Comparison of ENCODE assay signal across 27 mouse cellular contexts in the genomic region with DNA sequence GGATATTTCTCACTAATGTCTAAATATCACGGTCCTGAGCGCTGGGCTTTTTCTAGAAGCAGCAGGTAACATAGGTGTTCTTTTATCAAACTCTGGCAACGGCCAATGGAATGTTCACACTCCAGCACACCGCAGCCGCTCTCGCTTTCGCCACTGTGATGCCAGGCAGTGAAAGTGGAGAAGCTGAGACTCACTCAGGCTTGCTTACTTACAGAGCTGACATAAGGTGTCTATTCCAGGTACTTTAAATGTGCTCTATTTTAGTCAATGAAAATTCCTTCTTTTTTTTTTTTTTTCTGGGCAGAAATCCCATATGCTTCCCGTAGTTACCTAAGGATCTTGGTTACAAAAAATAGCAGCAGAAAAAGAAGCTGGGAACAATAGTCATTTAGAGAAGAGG. TPM values are rescaled to one million over a fixed set of nuclear protein-coding genes. Genes with fewer than 3 reads are reported as not detected.
DNase-seq lines count a peak whose midpoint lies in the region; ATAC-seq and TF ChIP-seq lines count a peak whose summit lies in the region.
"Had no signal": no experiment of that assay in that cellular context is flagged by ENCODE, and none has a peak within 500 bp of the region (broad histone marks: within the 10 kb centered on the region; RNA-seq: fewer than 3 reads in every experiment).

No protein-coding gene starts in this region.

- H3K4me1 ChIP-seq in kidney, adult 2 months (ENCODE audit: control insufficient read depth, insufficient read depth, low read length), result 0 out of 2 replicates have a peak, but pooled peaks cover 2% of the 10 kb centered on the region
- no peaks in the 10 kb centered on the region for H3K4me1 ChIP-seq in kidney, embryonic 14.5 days (ENCODE audit: control insufficient read depth, insufficient read depth, low read length)
- H3K4me1 ChIP-seq in limb, embryonic 13.5 days, result 0 out of 2 replicates have a peak, but pooled peaks cover 4% of the 10 kb centered on the region
- H3K4me1 ChIP-seq in stomach, postnatal 0 days (replicated peaks; ENCODE audit: control insufficient read depth, insufficient read depth), result no peaks in the 10 kb centered on the region
- H3K4me1 ChIP-seq: heart, embryonic 12.5 days; heart, embryonic 15.5 days; hindbrain, embryonic 10.5 days; hindbrain, embryonic 13.5 days had no signal

- no peak overlapping the region for H3K9ac ChIP-seq in kidney, embryonic 14.5 days (ENCODE audit: low read depth, low read length)
- H3K9ac ChIP-seq in limb, embryonic 13.5 days, result no peak overlapping the region
- H3K9ac ChIP-seq in stomach, postnatal 0 days (ENCODE audit: low read length), result no peak overlapping the region
- H3K9ac ChIP-seq: embryonic facial prominence, embryonic 13.5 days; forebrain, embryonic 13.5 days; heart, embryonic 12.5 days; heart, embryonic 15.5 days; hindbrain, embryonic 13.5 days had no signal

- H3K36me3 ChIP-seq in kidney, adult 2 months (ENCODE audit: control insufficient read depth, insufficient read depth, low read length), result no peaks in the 10 kb centered on the region
- H3K36me3 ChIP-seq in kidney, embryonic 14.5 days (ENCODE audit: control insufficient read depth, insufficient read depth, low read length), result no peaks in the 10 kb centered on the region
- H3K36me3 ChIP-seq in limb, embryonic 13.5 days, result no peaks in the 10 kb centered on the region
- H3K36me3 ChIP-seq in stomach, postnatal 0 days (ENCODE audit: control insufficient read depth, insufficient read depth, low read length), result no peaks in the 10 kb centered on the region
- H3K36me3 ChIP-seq: embryonic facial prominence, embryonic 13.5 days; forebrain, embryonic 10.5 days; heart, embryonic 12.5 days; heart, embryonic 15.5 days; hindbrain, embryonic 10.5 days; hindbrain, embryonic 13.5 days had no signal

- no peak for TF ChIP-seq CTCF in kidney, adult 2 months (conservative IDR thresholded peaks at IDR 0.05; ENCODE audit: insufficient read depth, insufficient read length, low read depth, low read length)
- TF ChIP-seq CTCF in stomach, postnatal 0 days (IDR thresholded peaks at IDR 0.05; ENCODE audit: low read depth), result no peak

- no peak for TF ChIP-seq EP300 in stomach, postnatal 0 days (optimal IDR thresholded peaks at IDR 0.05)

- H3K27me3 ChIP-seq in kidney, adult 2 months (replicated peaks; ENCODE audit: control insufficient read depth, insufficient read depth, low read length), result no peaks in the 10 kb centered on the region
- no peaks in the 10 kb centered on the region for H3K27me3 ChIP-seq in kidney, embryonic 14.5 days (ENCODE audit: control insufficient read depth, insufficient read depth, low read length)
- H3K27me3 ChIP-seq in limb, embryonic 13.5 days, result no peaks in the 10 kb centered on the region
- H3K27me3 ChIP-seq in stomach, postnatal 0 days (ENCODE audit: control insufficient read depth, insufficient read depth, low read length), result no peaks in the 10 kb centered on the region
- H3K27me3 ChIP-seq: embryonic facial prominence, embryonic 13.5 days; forebrain, embryonic 13.5 days; heart, embryonic 12.5 days; heart, embryonic 15.5 days; hindbrain, embryonic 13.5 days had no signal

- no peak overlapping the region for H3K4me2 ChIP-seq in kidney, embryonic 14.5 days (replicated peaks; ENCODE audit: low read depth, low read length)
- no peak overlapping the region for H3K4me2 ChIP-seq in limb, embryonic 13.5 days (replicated peaks)
- H3K4me2 ChIP-seq in stomach, postnatal 0 days (replicated peaks; ENCODE audit: low read depth), result no peak overlapping the region
- H3K4me2 ChIP-seq: embryonic facial prominence, embryonic 13.5 days; forebrain, embryonic 13.5 days; heart, embryonic 12.5 days; heart, embryonic 15.5 days; hindbrain, embryonic 13.5 days had no signal

- no peaks in the 10 kb centered on the region for H3K9me3 ChIP-seq in kidney, embryonic 14.5 days (ENCODE audit: control insufficient read depth, low read length)
- H3K9me3 ChIP-seq in limb, embryonic 13.5 days, result no peaks in the 10 kb centered on the region
- no peaks in the 10 kb centered on the region for H3K9me3 ChIP-seq in stomach, postnatal 0 days (ENCODE audit: control insufficient read depth, low read length)
- H3K9me3 ChIP-seq: embryonic facial prominence, embryonic 13.5 days; forebrain, embryonic 10.5 days; forebrain, embryonic 13.5 days; heart, embryonic 12.5 days; heart, embryonic 15.5 days; hindbrain, embryonic 10.5 days; hindbrain, embryonic 13.5 days had no signal

- no peak for TF ChIP-seq POLR2A in kidney, adult 2 months (IDR thresholded peaks at IDR 0.05; ENCODE audit: low read depth, low read length)

- WGBS in kidney, adult 2 months, result 62% methylated on average over 8 of the region's 8 CpGs
- whole genome bisulfite sequencing in kidney, embryonic 14.5 days, result 63% methylated on average over 8 of the region's 8 CpGs
- 71% methylated on average over 8 of the region's 8 CpGs for WGBS in limb, embryonic 13.5 days
- WGBS in stomach, postnatal 0 days, result 76% methylated on average over 8 of the region's 8 CpGs

- peak; percentile 30 for DNase-seq in kidney, adult 2 months
- DNase-seq in kidney, postnatal 10 days, result peak; percentile 15
- no peak for DNase-seq in kidney, adult 11 months
- no peak for DNase-seq in stomach, postnatal 0 days (ENCODE audit: low spot score)
- DNase-seq: adrenal gland, adult 2 months; adrenal gland, postnatal 14 days; cerebellum, adult 11 months; cerebellum, adult 2 months; cerebellum, adult 9-11 months; cerebellum, postnatal 25 days; gastrocnemius, postnatal 25 days; heart, adult 18-20 months; heart, postnatal 10 days; heart, postnatal 36 days had no signal

- ATAC-seq in kidney, embryonic 14.5 days (ENCODE audit: low FRiP score, low TSS enrichment), result no peak
- ATAC-seq in limb, embryonic 13.5 days (ENCODE audit: low FRiP score, low read depth), result no peak
- no peak for ATAC-seq in stomach, postnatal 0 days (ENCODE audit: low FRiP score, low TSS enrichment)
- ATAC-seq: CD4-positive, CD25-positive, alpha-beta regulatory T cell, adult 4 months; forebrain, embryonic 13.5 days; forebrain, embryonic 16.5 days; hindbrain, embryonic 16.5 days had no signal

- no peak overlapping the region for H3K27ac ChIP-seq in kidney, adult 2 months (ENCODE audit: insufficient read depth, low read depth, low read length)
- H3K27ac ChIP-seq in kidney, embryonic 14.5 days (ENCODE audit: low read depth, low read length), result no peak overlapping the region
- 0 out of 2 replicates have a peak overlapping the region, but pooled peaks have one; percentile 6 for H3K27ac ChIP-seq in limb, embryonic 13.5 days
- H3K27ac ChIP-seq in stomach, postnatal 0 days (replicated peaks), result no peak overlapping the region
- H3K27ac ChIP-seq: embryonic facial prominence, embryonic 13.5 days; forebrain, embryonic 10.5 days; forebrain, embryonic 13.5 days; heart, embryonic 15.5 days; hindbrain, embryonic 10.5 days; hindbrain, embryonic 13.5 days had no signal

- H3K4me3 ChIP-seq in kidney, adult 2 months (ENCODE audit: insufficient read depth, low read depth, low read length), result no peak overlapping the region
- H3K4me3 ChIP-seq in kidney, embryonic 14.5 days (ENCODE audit: low read length), result no peak overlapping the region
- no peak overlapping the region for H3K4me3 ChIP-seq in limb, embryonic 13.5 days
- H3K4me3 ChIP-seq in stomach, postnatal 0 days (ENCODE audit: low read depth, low read length), result no peak overlapping the region
- H3K4me3 ChIP-seq: embryonic facial prominence, embryonic 13.5 days; forebrain, embryonic 10.5 days; forebrain, embryonic 13.5 days; heart, embryonic 12.5 days; heart, embryonic 15.5 days; hindbrain, embryonic 10.5 days; hindbrain, embryonic 13.5 days had no signal

RNA-seq across cellular contexts. Expression of a gene that starts 18.8 kb away (rescaled TPM):
- 3.4 and 4.1 TPM in 2 replicates for polyA plus RNA-seq in kidney, adult 2 months (2012; rRNA removed)
- polyA plus RNA-seq in kidney, embryonic 14.5 days (2014; fragmentation: Nextera tagmentation; extraction: Ambion mirVana), result 29.5 and 36.7 TPM in 2 replicates
- 130 and 135 TPM in 2 replicates for polyA plus RNA-seq in limb, embryonic 13.5 days (2015; fragmentation: Nextera tagmentation; extraction: Ambion mirVana)
- 5.8 and 6.6 TPM in 2 replicates for polyA plus RNA-seq in stomach, postnatal 0 days (2015; fragmentation: Nextera tagmentation; extraction: Ambion mirVana)
- polyA plus RNA-seq: C2C12; CD4-positive, CD25-positive, alpha-beta regulatory T cell, adult 4 months had no signal

Comparison
In these comparisons a context has a peak if more than half of its experiments do, and no peak if none do; other contexts are left out.
1. DNase-seq: peak in kidney, adult 2 months (single experiment) and kidney, postnatal 10 days (single experiment); none in kidney, adult 11 months (single experiment) and stomach, postnatal 0 days (single experiment).